Mouse (Mus musculus) stomach, postnatal 0 days (tissue): Measurements from ENCODE around the gene Cmtm5.

ENCODE experiments used
- CTCF ChIP-seq: IDR thresholded peaks from 2 replicates; pipeline ENCODE4 v1.5.1; 2016; ENCODE audit warnings: antibody characterized with exemption, low read depth, mild to moderate bottlenecking, moderate library complexity
- EP300 ChIP-seq: optimal IDR thresholded peaks from 2 replicates; pipeline ENCODE3; 2016; ENCODE audit warnings: antibody characterized with exemption

- TF ChIP-seq EP300 (no peak), CTCF (no peak)
Observed at GRCm38 (mm10) chr14:54965044-54965443, 29.0 kb downstream of the Cmtm5 start.
